Mouse (Mus musculus): ENCODE data around the gene Ube2c. TPM values are rescaled to one million over a fixed set of nuclear protein-coding genes. Genes with fewer than 3 reads are reported as not detected.

Gene Ube2c
- polyA plus RNA-seq, 1 experiment, result 327 TPM

GRCm38 (mm10) chr2:164748191-164748590, 21.5 kb upstream of the Ube2c start:
- H3K27me3 ChIP-seq (ENCODE audit: control insufficient read depth, insufficient read depth, low read length), result no peaks in the 10 kb centered on the region
- 95% methylated on average over 4 of the region's 4 CpGs for WGBS
- no peak overlapping the region for H3K4me3 ChIP-seq (ENCODE audit: control insufficient read depth, insufficient read depth, low read length)
- no peak overlapping the region for H3K27ac ChIP-seq (ENCODE audit: control insufficient read depth, insufficient read depth, low read length)
- no peak for DNase-seq
- H3K4me1 ChIP-seq (replicated peaks; ENCODE audit: control insufficient read depth, insufficient read depth, low read length), result peaks cover 10% of the 10 kb centered on the region
- TF ChIP-seq POLR2A (IDR thresholded peaks at IDR 0.05; ENCODE audit: control insufficient read depth, extremely low read depth, insufficient read depth, low read length, poor library complexity), result no peak
- no peak for TF ChIP-seq CTCF (IDR thresholded peaks at IDR 0.05; ENCODE audit: borderline replicate concordance, control insufficient read depth, extremely low read depth, insufficient read depth, low read length, poor library complexity)
- H3K36me3 ChIP-seq (ENCODE audit: control insufficient read depth, insufficient read depth, low read length), result peaks cover 29% of the 10 kb centered on the region

- no peak overlapping the region for H3K27ac ChIP-seq (ENCODE audit: control insufficient read depth, insufficient read depth, low read length)
- TF ChIP-seq CTCF (IDR thresholded peaks at IDR 0.05; ENCODE audit: borderline replicate concordance, control insufficient read depth, extremely low read depth, insufficient read depth, low read length, poor library complexity), result no peak
- no peak for TF ChIP-seq POLR2A (IDR thresholded peaks at IDR 0.05; ENCODE audit: control insufficient read depth, extremely low read depth, insufficient read depth, low read length, poor library complexity)
- WGBS, result 94% methylated on average over 6 of the region's 6 CpGs
- no peaks in the 10 kb centered on the region for H3K27me3 ChIP-seq (ENCODE audit: control insufficient read depth, insufficient read depth, low read length)
- no peak for DNase-seq
- peaks cover 10% of the 10 kb centered on the region for H3K4me1 ChIP-seq (replicated peaks; ENCODE audit: control insufficient read depth, insufficient read depth, low read length)
- H3K4me3 ChIP-seq (ENCODE audit: control insufficient read depth, insufficient read depth, low read length), result no peak overlapping the region
- peaks cover 34% of the 10 kb centered on the region for H3K36me3 ChIP-seq (ENCODE audit: control insufficient read depth, insufficient read depth, low read length)
These were observed 20.7 kb upstream of the Ube2c start for GRCm38 (mm10) chr2:164748991-164749390.

- WGBS, result 96% methylated on average over 2 of the region's 2 CpGs
- H3K36me3 ChIP-seq (ENCODE audit: control insufficient read depth, insufficient read depth, low read length), result peaks cover 67% of the 10 kb centered on the region
These were observed 17.2 kb upstream of the Ube2c start for GRCm38 (mm10) chr2:164752454-164752853.

DNA sequence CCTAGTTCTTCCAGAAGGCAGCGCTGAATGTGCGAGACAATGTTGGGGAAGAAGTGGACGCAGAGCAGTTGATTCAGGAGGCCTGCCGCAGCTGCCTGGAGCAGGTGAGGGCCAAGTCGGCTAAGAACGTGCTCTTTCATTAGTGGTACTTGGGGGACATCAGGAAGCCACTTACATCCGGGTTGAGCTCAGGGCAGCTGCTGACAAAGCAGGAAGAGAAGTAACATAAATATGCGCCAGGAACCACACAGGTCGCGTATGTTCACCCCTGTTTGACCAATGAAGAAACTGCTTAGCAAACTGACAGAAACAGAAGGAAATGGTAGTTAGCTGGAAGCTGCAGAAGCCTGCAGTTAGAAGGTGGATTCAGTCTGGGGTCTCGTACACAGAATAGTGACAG, 15.6 kb upstream of the Ube2c start:
- DNase-seq, result no peak
- H3K36me3 ChIP-seq (ENCODE audit: control insufficient read depth, insufficient read depth, low read length), result peaks cover 81% of the 10 kb centered on the region
- H3K27ac ChIP-seq (ENCODE audit: control insufficient read depth, insufficient read depth, low read length), result no peak overlapping the region
- 38% methylated on average over 11 of the region's 11 CpGs for WGBS
- no peaks in the 10 kb centered on the region for H3K27me3 ChIP-seq (ENCODE audit: control insufficient read depth, insufficient read depth, low read length)
- no peak for TF ChIP-seq CTCF (IDR thresholded peaks at IDR 0.05; ENCODE audit: borderline replicate concordance, control insufficient read depth, extremely low read depth, insufficient read depth, low read length, poor library complexity)
- no peak for TF ChIP-seq POLR2A (IDR thresholded peaks at IDR 0.05; ENCODE audit: control insufficient read depth, extremely low read depth, insufficient read depth, low read length, poor library complexity)
- H3K4me3 ChIP-seq (ENCODE audit: control insufficient read depth, insufficient read depth, low read length), result no peak overlapping the region
- no peaks in the 10 kb centered on the region for H3K4me1 ChIP-seq (replicated peaks; ENCODE audit: control insufficient read depth, insufficient read depth, low read length)

More at GRCm38 (mm10) chr2:164752454-164752853, 17.2 kb upstream of the Ube2c start:
- no peak overlapping the region for H3K27ac ChIP-seq (ENCODE audit: control insufficient read depth, insufficient read depth, low read length)
- no peaks in the 10 kb centered on the region for H3K27me3 ChIP-seq (ENCODE audit: control insufficient read depth, insufficient read depth, low read length)
- TF ChIP-seq CTCF (IDR thresholded peaks at IDR 0.05; ENCODE audit: borderline replicate concordance, control insufficient read depth, extremely low read depth, insufficient read depth, low read length, poor library complexity), result no peak
- TF ChIP-seq POLR2A (IDR thresholded peaks at IDR 0.05; ENCODE audit: control insufficient read depth, extremely low read depth, insufficient read depth, low read length, poor library complexity), result no peak
- H3K4me1 ChIP-seq (replicated peaks; ENCODE audit: control insufficient read depth, insufficient read depth, low read length), result no peaks in the 10 kb centered on the region
- H3K4me3 ChIP-seq (ENCODE audit: control insufficient read depth, insufficient read depth, low read length), result no peak overlapping the region
- no peak for DNase-seq

DNA sequence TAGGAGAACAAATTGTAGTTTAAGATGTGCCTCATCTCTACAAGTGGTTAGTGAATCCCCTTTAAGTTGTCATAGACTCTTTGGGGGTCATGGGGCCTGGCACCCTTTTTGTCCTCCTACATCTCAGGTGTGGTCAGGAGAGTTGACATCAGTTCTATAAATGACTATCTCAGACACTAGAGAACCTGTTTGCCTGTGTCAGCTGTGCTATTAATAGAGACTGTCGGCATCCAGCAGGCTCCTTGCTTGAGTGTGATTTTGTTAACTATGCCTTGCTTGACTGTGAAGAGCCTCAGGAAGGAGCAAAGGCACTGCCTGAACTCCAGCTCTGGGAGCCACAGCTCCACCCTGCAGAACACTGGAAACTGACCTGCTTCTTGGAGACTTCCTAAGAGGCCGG, 14.9 kb upstream of the Ube2c start:
- H3K4me3 ChIP-seq (ENCODE audit: control insufficient read depth, insufficient read depth, low read length), result no peak overlapping the region
- H3K27ac ChIP-seq (ENCODE audit: control insufficient read depth, insufficient read depth, low read length), result no peak overlapping the region
- peaks cover 87% of the 10 kb centered on the region for H3K36me3 ChIP-seq (ENCODE audit: control insufficient read depth, insufficient read depth, low read length)
- 97% methylated on average over 2 of the region's 2 CpGs for whole genome bisulfite sequencing
- no peaks in the 10 kb centered on the region for H3K4me1 ChIP-seq (replicated peaks; ENCODE audit: control insufficient read depth, insufficient read depth, low read length)
- TF ChIP-seq CTCF (IDR thresholded peaks at IDR 0.05; ENCODE audit: borderline replicate concordance, control insufficient read depth, extremely low read depth, insufficient read depth, low read length, poor library complexity) (no peak), POLR2A (IDR thresholded peaks at IDR 0.05; ENCODE audit: control insufficient read depth, extremely low read depth, insufficient read depth, low read length, poor library complexity) (no peak)
- DNase-seq, result no peak
- H3K27me3 ChIP-seq (ENCODE audit: control insufficient read depth, insufficient read depth, low read length), result no peaks in the 10 kb centered on the region

DNA sequence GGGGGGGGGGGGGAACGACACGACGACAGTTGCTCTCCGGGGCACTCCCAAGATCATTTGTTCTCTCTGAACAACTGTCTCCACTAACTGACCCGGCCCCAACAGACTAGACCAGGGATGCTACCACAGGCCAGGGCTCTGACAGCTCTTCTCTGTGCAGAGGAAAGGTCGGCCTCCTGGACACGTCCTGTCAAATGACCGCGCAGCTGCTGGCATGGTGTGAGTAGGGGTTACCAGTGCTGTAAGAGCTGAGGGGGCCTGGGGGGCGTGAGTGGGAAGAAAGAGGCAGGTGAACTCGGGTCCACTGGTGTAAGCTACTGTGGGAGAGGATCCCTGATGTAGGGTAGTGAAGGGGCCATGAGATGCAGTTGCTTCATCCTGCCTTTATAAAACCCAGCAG, 11.9 kb upstream of the Ube2c start:
- TF ChIP-seq CTCF (IDR thresholded peaks at IDR 0.05; ENCODE audit: borderline replicate concordance, control insufficient read depth, extremely low read depth, insufficient read depth, low read length, poor library complexity) (no peak), POLR2A (IDR thresholded peaks at IDR 0.05; ENCODE audit: control insufficient read depth, extremely low read depth, insufficient read depth, low read length, poor library complexity) (no peak)
- no peaks in the 10 kb centered on the region for H3K27me3 ChIP-seq (ENCODE audit: control insufficient read depth, insufficient read depth, low read length)
- H3K36me3 ChIP-seq (ENCODE audit: control insufficient read depth, insufficient read depth, low read length), result peaks cover 87% of the 10 kb centered on the region
- H3K4me1 ChIP-seq (replicated peaks; ENCODE audit: control insufficient read depth, insufficient read depth, low read length), result no peaks in the 10 kb centered on the region
- 93% methylated on average over 11 of the region's 11 CpGs for WGBS
- H3K4me3 ChIP-seq (ENCODE audit: control insufficient read depth, insufficient read depth, low read length), result no peak overlapping the region
- no peak overlapping the region for H3K27ac ChIP-seq (ENCODE audit: control insufficient read depth, insufficient read depth, low read length)
- no peak for DNase-seq

GRCm38 (mm10) chr2:164758692-164759091, 11.0 kb upstream of the Ube2c start:
- 90% methylated on average over 1 of the region's 1 CpGs for WGBS
- H3K36me3 ChIP-seq (ENCODE audit: control insufficient read depth, insufficient read depth, low read length), result peaks cover 87% of the 10 kb centered on the region
- H3K27me3 ChIP-seq (ENCODE audit: control insufficient read depth, insufficient read depth, low read length), result no peaks in the 10 kb centered on the region
- H3K4me1 ChIP-seq (replicated peaks; ENCODE audit: control insufficient read depth, insufficient read depth, low read length), result no peaks in the 10 kb centered on the region
- no peak for TF ChIP-seq CTCF (IDR thresholded peaks at IDR 0.05; ENCODE audit: borderline replicate concordance, control insufficient read depth, extremely low read depth, insufficient read depth, low read length, poor library complexity)
- no peak for TF ChIP-seq POLR2A (IDR thresholded peaks at IDR 0.05; ENCODE audit: control insufficient read depth, extremely low read depth, insufficient read depth, low read length, poor library complexity)
- no peak overlapping the region for H3K27ac ChIP-seq (ENCODE audit: control insufficient read depth, insufficient read depth, low read length)
- DNase-seq, result no peak
- no peak overlapping the region for H3K4me3 ChIP-seq (ENCODE audit: control insufficient read depth, insufficient read depth, low read length)
